ENCODE assay signal across 8 mouse cellular contexts in genomic region chr13:75752216-75752938, GRCm38 (mm10). TPM values are rescaled to one million over a fixed set of nuclear protein-coding genes. Genes with fewer than 3 reads are reported as not detected.
A peak's percentile ranks its signal among the peaks of the same experiment; 100 is the strongest.
DNase-seq lines count a peak whose midpoint lies in the region; ATAC-seq lines count a peak whose summit lies in the region.

No protein-coding gene starts in this region.

- no peaks in the 10 kb centered on the region for H3K36me3 ChIP-seq in kidney, embryonic 15.5 days

- no peaks in the 10 kb centered on the region for H3K27me3 ChIP-seq in kidney, embryonic 15.5 days

- 92% methylated on average over 5 of the region's 5 CpGs for WGBS in kidney, embryonic 15.5 days

- H3K9ac ChIP-seq in kidney, embryonic 15.5 days = no peak overlapping the region

- peak; percentile 96 for DNase-seq in kidney, adult 18-20 months
- DNase-seq in adrenal gland, adult 8-10 months = peak; percentile 90
- peak; percentile 93 to 95 for DNase-seq in lung, adult 18-20 months
- DNase-seq in spleen, postnatal 4 days (ENCODE audit: low spot score in 2 of 2) = peak; percentile 67 to 76
- no peak for DNase-seq in thymus, postnatal 36 days

- H3K4me3 ChIP-seq in kidney, embryonic 15.5 days (replicated peaks) = no peak overlapping the region

- no peak for ATAC-seq in kidney, embryonic 15.5 days (replicated peaks; ENCODE audit: low FRiP score)
- ATAC-seq in erythroid progenitor cell, adult 5-6 weeks (replicated peaks; ENCODE audit: low FRiP score, poor library complexity, severe bottlenecking) = peak; percentile 86
- ATAC-seq in hematopoietic stem cell, adult 5-6 weeks (replicated peaks in 1 of 2; ENCODE audit: insufficient read depth in 1 of 2, low FRiP score in 2 of 2, low TSS enrichment in 1 of 2, low read depth in 1 of 2, poor library complexity in 2 of 2, severe bottlenecking in 2 of 2) = peak; percentile 98 to 99

- H3K4me2 ChIP-seq in kidney, embryonic 15.5 days = no peak overlapping the region

- H3K9me3 ChIP-seq in kidney, embryonic 15.5 days (replicated peaks) = no peaks in the 10 kb centered on the region

- H3K4me1 ChIP-seq in kidney, embryonic 15.5 days = no peaks in the 10 kb centered on the region

- no peak overlapping the region for H3K27ac ChIP-seq in kidney, embryonic 15.5 days

RNA-seq across cellular contexts. Expression of gene Ell2, which starts 45.8 kb away (rescaled TPM):
- 4.7 and 5.2 TPM in 2 replicates for polyA plus RNA-seq in kidney, embryonic 15.5 days (2015; fragmentation: Nextera tagmentation; extraction: Ambion mirVana)
- total RNA-seq in adrenal gland, adult 8-10 months (2022) = 10 to 100 TPM; 37.3 to 67.7 (median 50.4) TPM
- total RNA-seq in erythroid progenitor cell, adult 5-6 weeks (2015; ENCODE audit: low replicate concordance) = 78.4 and 114 TPM in 2 replicates
- 46.5 and 46.8 TPM in 2 replicates for total RNA-seq in erythroid progenitor cell, adult 5-6 weeks (2017; ENCODE audit: low replicate concordance)
- 19.0 and 30.9 TPM in 2 replicates for total RNA-seq in hematopoietic stem cell, adult 5-6 weeks (2017)

Comparison
In these comparisons a context has a peak if more than half of its experiments do, and no peak if none do; other contexts are left out.
1. DNase-seq: peak in kidney, adult 18-20 months (single experiment), adrenal gland, adult 8-10 months (single experiment), lung, adult 18-20 months (2 of 2) and spleen, postnatal 4 days (2 of 2); none in thymus, postnatal 36 days (0 of 2).